Mouse (Mus musculus) heart, postnatal 25 days (tissue): ENCODE data around the gene Klf14. TPM values are rescaled to one million over a fixed set of nuclear protein-coding genes. Genes with fewer than 3 reads are reported as not detected.

Experiments
- DNase-seq: peaks from one replicate; pipeline ENCODE4 v3.0.0; 2022; ENCODE audit warnings: low spot score
- intact Hi-C: fragments of 180-260 bp; cut with DNase I; formaldehyde crosslinking; loops from one replicate; pipeline ENCODE4 v1.15.1; 2025
- total RNA-seq, 2 experiments: library from RNA; stranded (reverse); gene quantifications; 2 replicates each; pipeline ENCODE4 v1.2.3; 2021

Klf14 gene
- under 1 TPM; 0.31 to 0.36 TPM for total RNA-seq

DNA sequence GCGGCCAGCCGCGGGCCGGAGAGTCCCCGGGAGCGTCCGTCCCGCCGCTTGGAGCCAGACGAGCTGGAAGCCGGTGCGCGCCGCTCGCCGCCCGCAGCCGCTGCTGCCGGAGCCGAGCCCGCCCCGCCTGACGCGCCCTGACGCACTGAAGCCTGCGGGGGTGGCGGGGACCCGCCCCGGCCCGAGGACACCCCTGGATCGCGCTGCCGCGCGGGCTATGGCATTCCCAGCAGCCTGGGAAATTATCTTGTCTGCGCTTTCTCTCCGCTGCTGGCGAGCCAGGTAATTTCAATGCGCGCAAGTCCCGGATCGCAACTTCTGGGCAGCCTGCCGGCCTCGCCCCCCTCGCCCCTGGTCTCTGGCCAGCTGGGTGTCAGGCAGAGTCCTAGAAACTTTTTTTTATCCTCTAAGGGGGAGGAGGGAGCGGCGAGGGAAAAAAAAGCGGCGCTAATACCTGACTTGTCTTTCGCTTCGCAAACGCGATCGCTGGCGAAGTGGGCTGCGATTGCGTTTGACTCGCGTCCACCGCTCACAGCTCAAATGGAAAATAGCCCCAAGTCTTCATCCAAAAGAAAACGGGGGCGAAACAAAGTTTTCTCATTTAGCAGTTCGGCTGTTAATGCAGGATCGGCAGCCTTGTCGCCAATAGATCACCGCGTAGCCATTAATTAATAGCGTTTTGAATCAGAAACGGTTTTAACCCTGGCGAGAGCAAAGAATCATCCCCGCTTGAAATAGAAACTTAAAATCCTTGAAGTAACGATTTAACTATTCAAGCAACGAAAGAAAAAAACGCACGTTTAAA lies at the start of gene Klf14:
Gene Klf14, minus strand, starts transcription at position 343 of the 805 bp plus-strand sequence.
- intact Hi-C loops: no loop called here
- DNase-seq: no peak

DNA sequence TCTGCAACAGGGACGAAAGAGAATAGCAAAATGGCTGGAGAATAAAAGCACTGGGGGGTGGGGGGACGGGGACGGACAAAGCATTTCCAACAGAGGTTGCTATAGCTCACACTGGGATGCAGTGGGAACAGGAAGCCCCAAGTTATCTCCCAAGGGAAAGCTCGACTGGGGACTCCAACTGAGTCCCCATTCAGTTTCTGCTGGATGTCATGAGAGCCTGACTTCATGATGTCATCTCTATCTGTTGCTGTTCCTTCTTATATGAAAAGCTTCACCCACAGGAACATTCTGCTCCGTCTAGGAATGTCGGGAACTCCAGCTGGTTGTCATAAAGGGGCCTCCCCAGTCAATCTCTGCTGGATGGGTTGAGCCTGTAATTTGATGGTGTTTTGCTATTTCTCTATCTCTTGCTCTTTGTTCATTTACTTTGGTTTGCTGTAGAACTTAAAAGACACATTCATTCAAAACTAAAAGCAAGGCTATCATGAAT lies 47.3 kb upstream of the Klf14 start:
- no peak for DNase-seq
- intact Hi-C loops: no loop called here

DNA sequence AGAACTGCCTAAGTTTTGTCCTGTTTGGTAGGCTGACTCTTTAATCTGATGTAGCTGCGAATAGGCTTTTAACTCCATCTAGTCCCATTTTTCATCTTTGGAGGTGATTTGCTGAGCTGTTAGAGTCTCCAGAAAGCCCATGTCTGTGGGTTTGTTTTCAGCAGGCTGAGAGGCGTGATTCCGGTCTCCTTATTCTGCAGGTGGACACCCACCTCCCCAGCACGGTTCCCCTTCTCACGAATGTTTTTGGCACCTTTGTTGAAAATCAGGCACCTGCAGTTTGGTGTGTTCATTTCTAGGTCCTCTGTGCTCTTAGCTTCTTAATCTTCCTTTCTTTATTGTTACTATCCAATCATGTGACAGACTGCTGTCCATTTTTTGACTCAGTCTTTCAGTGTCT lies 27.5 kb upstream of the Klf14 start:
- intact Hi-C loops: no loop called here
- DNase-seq: no peak

DNA sequence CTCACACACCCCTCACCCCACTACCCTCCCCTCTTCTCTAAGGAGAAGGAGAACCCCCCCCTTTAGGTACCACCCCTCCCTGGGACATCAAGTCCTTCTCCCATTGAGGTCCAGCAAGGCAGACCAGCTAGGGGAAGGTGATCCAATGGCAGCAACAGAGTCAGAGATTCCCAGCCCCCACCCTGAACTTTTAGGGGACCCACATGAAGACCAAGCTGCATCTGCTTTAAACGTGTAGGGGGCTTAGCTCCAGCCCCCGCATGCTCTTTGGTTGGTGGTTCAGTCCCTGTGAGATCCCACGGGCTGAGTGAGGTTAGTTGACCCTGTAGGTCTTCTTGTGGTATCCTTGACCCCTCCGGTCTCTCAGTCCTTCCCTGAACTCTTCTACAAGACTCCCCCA lies 24.1 kb upstream of the Klf14 start:
- intact Hi-C loops: loop anchor here (2.0 to 5.0 kb wide), 3 partner anchors 50 to 581 kb away; partner anchors contain the start of gene Klhdc10
- DNase-seq: no peak

DNA sequence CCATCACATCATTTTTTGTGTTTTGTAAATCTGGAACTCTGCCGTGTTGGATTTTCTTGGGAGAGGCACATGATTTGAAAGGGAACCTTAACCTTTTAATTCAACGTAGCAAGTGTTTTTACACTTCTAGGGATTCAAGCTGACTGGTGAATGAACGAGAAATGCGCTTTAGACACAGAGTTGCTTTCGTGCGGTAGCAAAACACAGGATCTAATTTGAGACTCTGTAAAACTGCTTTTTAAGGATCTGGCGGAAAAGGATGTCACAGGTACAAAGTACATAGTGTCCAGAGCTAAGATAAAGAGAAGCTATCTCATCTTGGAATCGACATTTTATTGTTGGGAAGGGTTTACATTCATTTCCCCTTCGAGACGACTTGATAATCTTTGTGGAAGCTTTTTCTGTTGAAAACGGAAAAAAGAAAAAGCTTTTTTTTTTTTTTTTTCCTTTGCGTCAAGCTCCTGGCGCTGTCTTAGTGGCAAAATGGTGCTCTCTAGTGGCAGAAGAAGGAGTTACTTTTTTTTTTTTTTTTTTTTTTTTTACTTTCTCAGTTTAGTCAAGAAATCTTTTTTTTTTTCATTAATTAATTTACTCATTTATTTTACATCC lies 23.6 kb upstream of the Klf14 start:
- DNase-seq: no peak
- intact Hi-C loops: loop anchor here (2.0 to 5.0 kb wide), 3 partner anchors 50 to 580 kb away; partner anchors contain the start of gene Klhdc10

DNA sequence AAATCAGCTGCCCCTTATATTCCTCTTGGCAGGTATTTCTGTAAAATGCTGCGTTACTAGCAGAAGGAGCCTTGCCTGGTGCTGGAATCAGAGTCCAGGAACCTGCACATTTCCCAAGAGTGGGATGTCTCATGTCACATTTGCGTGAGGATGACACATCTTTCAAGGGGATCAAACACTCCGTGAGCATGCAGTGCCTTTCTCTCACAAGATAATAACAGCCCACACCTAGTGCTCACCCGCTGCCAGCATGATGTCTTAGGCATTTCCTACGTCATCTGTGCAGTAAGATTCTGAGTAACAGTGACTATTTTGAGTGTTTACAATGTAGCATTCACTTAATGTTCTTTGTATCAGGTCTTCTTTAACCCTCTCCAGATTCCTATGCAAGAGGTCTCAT lies 22.5 kb upstream of the Klf14 start:
- intact Hi-C loops: loop anchor here (5.0 kb wide), 2 partner anchors 444 to 579 kb away; partner anchors contain the start of gene Klhdc10
- DNase-seq: no peak

DNA sequence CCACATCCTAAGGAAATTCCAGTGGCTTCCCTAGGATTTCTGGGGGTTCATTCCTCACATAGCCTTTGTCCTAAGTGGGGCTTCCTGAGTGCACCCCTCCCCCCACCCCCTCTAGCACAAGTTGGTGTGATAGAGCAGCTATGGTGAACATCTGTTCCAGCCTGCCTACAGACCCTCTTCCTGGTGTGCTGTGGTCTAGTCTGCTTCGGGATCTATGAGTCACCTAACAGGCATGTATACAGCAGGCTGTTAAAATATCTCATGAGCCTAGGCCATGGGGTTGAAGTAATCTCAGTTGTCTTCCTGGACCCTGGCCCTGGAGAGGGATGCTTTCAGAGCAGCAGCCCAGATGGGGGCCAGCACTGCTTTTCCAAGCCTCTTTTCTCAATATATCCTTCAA lies 19.7 kb upstream of the Klf14 start:
- intact Hi-C loops: no loop called here

DNA sequence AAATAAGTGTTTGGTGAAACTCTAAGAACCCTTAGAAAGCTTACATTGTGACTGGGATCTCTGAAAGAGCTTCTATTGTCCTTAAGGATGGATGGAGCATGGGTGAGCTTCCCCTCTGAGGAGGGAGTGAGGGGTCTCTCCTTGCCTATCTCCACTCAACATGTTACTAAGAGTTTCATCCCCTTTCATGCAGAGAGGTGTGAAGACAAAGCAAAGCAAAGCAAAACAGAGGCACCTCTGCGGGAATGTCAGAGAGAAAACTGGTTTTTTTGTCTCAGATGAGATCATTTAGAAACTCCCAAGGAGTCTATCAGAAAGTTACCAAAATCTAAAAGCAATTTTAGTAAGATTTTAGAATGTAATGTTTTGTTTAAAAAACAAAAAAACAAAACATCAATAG lies 13.2 kb upstream of the Klf14 start:
- intact Hi-C loops: no loop called here

More for the DNA sequence above, 19.7 kb upstream of the Klf14 start:
- DNase-seq: no peak

DNA sequence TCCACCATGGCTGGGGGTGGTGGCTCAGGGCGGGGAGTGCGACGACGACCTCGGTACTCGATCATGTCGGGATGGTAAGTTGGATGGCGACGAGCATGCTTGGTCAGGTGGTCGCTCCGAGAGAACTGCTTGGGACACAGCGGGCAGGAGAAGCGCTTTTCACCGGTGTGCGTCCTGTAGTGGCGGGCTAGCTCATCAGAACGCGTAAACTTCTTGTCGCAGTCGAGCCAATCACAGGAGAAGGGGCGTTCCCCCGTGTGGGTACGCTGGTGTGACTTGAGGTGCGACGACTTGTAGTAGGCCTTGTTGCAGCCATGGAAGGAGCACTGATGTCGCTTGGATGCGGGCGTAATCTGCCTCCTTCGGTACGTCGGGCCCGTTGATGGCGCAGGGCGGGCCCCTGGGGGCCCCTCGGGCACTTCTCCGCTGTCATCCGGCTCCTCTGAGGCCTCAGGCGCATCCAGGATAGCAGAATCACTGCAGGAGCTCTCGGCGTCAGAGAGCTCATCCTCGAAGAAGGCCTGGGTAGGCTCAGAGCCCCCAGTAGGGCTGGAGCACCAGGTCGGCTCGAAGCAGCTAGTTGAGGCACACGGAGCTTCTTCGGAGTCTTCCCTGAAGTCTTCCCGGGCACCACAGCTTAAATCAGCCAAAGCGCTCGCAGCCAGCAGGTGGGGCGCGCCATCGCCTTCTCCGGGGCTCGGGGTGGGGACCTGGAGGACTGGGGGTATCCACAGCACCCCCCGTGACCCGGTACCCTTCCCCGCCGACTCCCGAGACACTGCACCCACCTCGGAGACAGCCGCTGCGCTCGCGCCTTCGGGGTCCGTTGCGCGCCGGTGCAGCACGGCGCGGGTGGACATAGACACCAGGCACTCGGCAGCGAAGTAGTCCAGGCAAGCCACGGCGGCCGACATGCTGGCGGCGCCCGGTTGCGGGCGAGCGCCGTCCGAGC lies 818 bp downstream of the Klf14 start:
- no peak for DNase-seq
- intact Hi-C loops: no loop called here

More for the DNA sequence above, 13.2 kb upstream of the Klf14 start:
- no peak for DNase-seq

DNA sequence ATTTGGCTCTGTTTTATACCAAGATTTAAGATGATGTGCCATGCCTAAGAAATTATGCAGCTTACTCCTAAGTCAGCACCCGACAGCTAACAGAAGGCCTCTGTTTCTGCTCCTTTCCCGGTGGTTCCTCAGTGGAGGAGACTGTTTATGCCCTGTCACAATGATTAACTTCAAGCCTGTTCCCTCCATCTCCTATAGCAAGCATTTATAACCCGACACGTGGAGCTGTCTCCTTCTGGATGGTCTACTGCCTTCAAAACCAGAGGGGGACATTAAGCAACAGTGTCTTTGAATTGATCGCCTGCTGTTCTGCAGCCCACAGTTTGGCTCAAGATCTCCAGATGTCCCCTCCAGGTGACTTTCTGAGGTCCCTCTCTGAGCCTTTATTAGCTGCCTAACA lies 19.6 kb downstream of the Klf14 start:
- DNase-seq: no peak
- intact Hi-C loops: no loop called here

DNA sequence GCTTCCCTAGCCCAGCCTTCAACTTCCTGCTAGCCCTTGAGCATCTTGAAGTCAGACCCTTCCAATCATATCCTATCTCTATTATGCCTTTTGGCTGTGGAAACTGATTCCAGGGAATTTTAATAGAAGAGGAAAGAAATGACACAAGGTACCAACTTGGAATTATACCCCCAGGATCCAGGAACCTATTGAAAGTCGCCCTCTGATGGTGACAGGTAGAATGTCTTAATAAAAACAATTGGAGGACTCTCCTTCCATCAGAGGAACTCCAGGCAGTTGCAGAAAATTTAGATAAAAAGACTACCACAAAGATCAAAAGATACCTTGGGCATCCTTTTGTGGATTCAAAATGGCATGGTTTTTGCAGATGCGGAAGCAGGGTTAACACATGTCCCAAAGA lies 36.1 kb downstream of the Klf14 start:
- intact Hi-C loops: loop anchor here (10.0 kb wide), 1 partner anchor 388 kb away; no protein-coding TSS in a partner anchor
- DNase-seq: no peak

DNA sequence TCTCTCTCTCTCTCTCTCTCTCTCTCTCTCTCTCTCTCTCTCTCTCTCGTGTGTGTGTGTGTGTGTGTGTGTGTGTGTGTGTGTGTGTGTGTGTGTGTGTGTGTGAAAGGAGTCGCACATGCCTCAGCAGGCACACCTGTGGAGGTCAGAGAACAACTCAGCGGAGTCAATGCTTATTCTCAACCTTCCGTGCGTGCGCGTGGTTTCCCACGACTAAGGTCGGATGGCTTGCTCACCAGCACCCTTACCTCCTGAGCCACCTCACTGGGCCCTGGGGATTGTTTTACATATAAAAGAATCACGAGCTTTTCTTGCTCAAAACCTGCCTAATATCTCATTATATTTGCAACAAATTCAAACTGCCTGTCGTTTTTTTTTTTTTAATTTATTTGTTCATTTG lies 37.1 kb downstream of the Klf14 start:
- intact Hi-C loops: loop anchor here (10.0 kb wide), 1 partner anchor 387 kb away; no protein-coding TSS in a partner anchor

DNA sequence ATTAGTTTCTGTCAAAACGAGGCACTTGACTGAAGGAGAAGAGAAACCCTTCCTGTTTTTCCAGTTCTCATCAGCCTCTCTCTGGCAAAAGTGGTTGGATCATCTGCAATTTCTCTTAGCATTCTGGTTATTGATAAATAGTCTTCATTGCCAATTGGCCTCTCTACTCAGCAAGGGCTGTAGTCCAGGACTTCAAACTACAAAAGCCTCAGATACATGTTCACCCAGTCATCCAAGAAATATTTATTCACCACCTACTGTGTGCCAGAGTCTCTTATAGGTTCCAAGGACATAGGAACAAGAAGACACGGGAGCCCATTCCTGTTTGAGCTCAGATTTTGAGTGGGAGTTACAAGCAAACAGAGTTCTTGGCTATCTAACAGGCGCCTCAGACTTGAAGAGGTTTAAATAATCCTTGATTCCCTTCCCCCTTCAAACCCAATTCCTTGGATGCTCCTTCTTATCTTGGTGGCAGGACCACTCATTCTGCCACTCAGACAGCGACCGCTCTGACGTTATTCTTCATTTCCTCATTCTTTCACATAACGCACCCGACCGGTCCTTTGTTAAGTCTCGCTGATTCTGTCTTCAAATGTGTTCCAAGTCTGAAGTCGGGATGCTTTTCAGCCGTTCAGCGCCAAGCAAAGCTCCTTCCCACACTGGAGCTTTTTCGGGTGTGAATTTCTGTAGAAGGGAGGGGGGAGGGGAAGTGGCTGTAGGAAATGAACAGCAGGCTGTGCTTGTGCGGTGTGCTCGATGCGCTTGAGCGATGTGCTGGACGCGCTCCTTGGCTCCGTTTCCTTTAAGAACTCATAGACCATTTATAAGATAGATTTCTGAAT lies 37.8 kb downstream of the Klf14 start:
- intact Hi-C loops: loop anchor here (10.0 kb wide), 1 partner anchor 386 kb away; no protein-coding TSS in a partner anchor

More for the DNA sequence above, 37.1 kb downstream of the Klf14 start:
- DNase-seq: no peak

DNA sequence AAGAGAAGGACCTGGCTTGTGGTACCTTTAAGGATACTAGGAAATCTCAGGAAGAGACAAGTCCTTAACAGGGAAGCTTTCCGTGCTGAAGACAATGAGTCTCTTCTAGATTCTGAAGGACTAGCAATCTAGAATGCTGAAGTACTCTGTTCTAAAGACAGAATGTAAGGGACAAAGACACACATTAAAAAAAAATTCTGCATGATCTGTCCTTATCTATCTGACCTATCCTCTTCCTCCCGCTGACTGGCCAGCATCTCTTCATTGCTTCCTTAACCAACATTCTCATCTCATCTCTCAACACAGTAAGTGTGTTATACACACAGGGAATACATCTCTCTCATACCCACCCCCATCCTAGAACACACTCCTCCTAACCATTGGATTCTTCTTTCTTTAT lies 43.4 kb downstream of the Klf14 start, which contains the start of gene Tsga13:
Gene Tsga13, minus strand, starts transcription at position 101 of the 400 bp plus-strand sequence.
- intact Hi-C loops: no loop called here
- no peak for DNase-seq

More for the DNA sequence above, 37.8 kb downstream of the Klf14 start:
- DNase-seq: no peak

DNA sequence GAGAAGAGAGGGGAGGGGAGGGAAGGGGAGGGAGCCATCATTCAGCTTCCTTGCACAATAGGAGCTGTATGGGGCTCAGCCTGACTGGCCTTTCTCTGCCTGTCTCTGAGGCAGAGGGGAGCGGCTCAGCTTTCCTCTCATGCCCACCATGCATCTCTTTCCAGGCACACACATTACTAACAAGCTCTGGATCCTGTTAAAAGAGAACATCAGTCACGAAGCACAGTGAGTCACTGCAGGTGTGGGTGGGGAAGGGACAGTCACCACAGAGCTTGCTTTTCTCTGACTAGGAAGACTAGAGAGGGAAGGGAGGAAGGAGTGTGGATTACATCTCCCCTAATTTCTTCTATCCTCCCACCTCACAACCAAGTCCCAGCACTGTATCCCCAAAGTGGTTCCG lies 50.9 kb downstream of the Klf14 start:
- no peak for DNase-seq
- intact Hi-C loops: no loop called here
